Mouse (Mus musculus) G1E (cell line): ENCODE results near the gene Prr18. TPM values are rescaled to one million over a fixed set of nuclear protein-coding genes. Genes with fewer than 3 reads are reported as not detected.
"Not testable (repeated sequence)": the region's sequence is repeated elsewhere in the genome, so short reads cannot be mapped to it uniquely, and the experiment has no call there.

ENCODE experiments used
- ATAC-seq: 2 replicates; pipeline ENCODE4 v1.8.0; 2016; ENCODE audit warnings: mild to moderate bottlenecking; ENCODE audit not compliant: insufficient number of reproducible peaks, poor library complexity, low FRiP score, severe bottlenecking; ENCODE audit errors: extremely low read depth
- DNase-seq: peaks from one replicate; pipeline ENCODE4 v3.0.0; 2012; ENCODE audit warnings: low spot score
- H3K27me3 ChIP-seq: 2 replicates; pipeline ENCODE4 v1.6.1; 2012; ENCODE audit warnings: mild to moderate bottlenecking, low read length, inconsistent platforms; ENCODE audit not compliant: insufficient read depth
- H3K36me3 ChIP-seq: replicated peaks from 2 replicates; pipeline ENCODE3; 2012; ENCODE audit warnings: mild to moderate bottlenecking, inconsistent platforms
- H3K4me1 ChIP-seq: 2 replicates; pipeline ENCODE4 v1.6.1; 2012; ENCODE audit warnings: low read depth, low read length, inconsistent platforms, mixed read lengths; ENCODE audit not compliant: insufficient read depth
- H3K4me3 ChIP-seq: 2 replicates; pipeline ENCODE4 v1.5.1; 2012; ENCODE audit warnings: low read depth, mild to moderate bottlenecking, inconsistent platforms, low read length, moderate library complexity, mixed read lengths
- H3K9me3 ChIP-seq: replicated peaks from 2 replicates; pipeline ENCODE4 v1.6.1; 2012; ENCODE audit warnings: inconsistent platforms
- CTCF ChIP-seq: IDR thresholded peaks from 2 replicates; pipeline ENCODE4 v1.5.1; 2012; ENCODE audit warnings: low read depth, low read length, inconsistent platforms, mixed read lengths
- GATA1 ChIP-seq: IDR thresholded peaks from 2 replicates; pipeline ENCODE4 v1.6.1; 2012; ENCODE audit warnings: borderline replicate concordance, low read length, inconsistent platforms, mixed read lengths
- GATA2 ChIP-seq: IDR thresholded peaks from 2 replicates; pipeline ENCODE4 v1.6.1; 2012; ENCODE audit warnings: low read depth, low read length, inconsistent platforms, borderline replicate concordance
- POLR2AphosphoS5 ChIP-seq: IDR thresholded peaks from 2 replicates; pipeline ENCODE4 v1.6.1; 2012; ENCODE audit warnings: low read depth, low read length, inconsistent platforms; ENCODE audit not compliant: insufficient replicate concordance
- TAL1 ChIP-seq: conservative IDR thresholded peaks from 2 replicates; pipeline ENCODE4 v1.6.1; 2012; ENCODE audit warnings: low read depth, low read length, inconsistent platforms, mixed read lengths
- polyA plus RNA-seq: library from polyadenylated mRNA; stranded (reverse); fragments of >175 nt; gene quantifications from 2 replicates; pipeline ENCODE4 v1.2.3, GENCODE M21; 2012
- total RNA-seq, 2 experiments: library from RNA; stranded (forward) in 1 of 2; stranded (reverse) in 1 of 2; fragments of 200-1000 nt in 1 of 2; fragments of >200 nt in 1 of 2; fragmentation: Nextera tagmentation in 1 of 2; gene quantifications; 2 replicates each; pipeline ENCODE4 v1.2.3; 2014 to 2017

Gene Prr18
- total and polyA plus RNA-seq, 3 experiments, result 0.27 to 0.68 (median 0.27) TPM

GRCm38 (mm10) chr17:8310838-8311614, 26.2 kb upstream of the Prr18 start, which contains the start of gene Sft2d1:
Gene Sft2d1, plus strand, starts transcription at chr17:8311102.
- Histone ChIP-seq H3K36me3 (peaks cover 34% of the 10 kb centered on the region), H3K9me3 (no peaks in the 10 kb centered on the region), H3K27me3 (0 out of 2 replicates have a peak, but pooled peaks cover 2% of the 10 kb centered on the region), H3K4me3 (peak within 1 kb of the TSS; percentile 89), H3K4me1 (peaks cover 30% of the 10 kb centered on the region)
- ATAC-seq (peak; percentile 95), DNase-seq (peak; percentile 88)
- no peak for TF ChIP-seq POLR2AphosphoS5
- no peak for TF ChIP-seq TAL1
- no peak for TF ChIP-seq GATA2
- no peak for TF ChIP-seq CTCF
- no peak for TF ChIP-seq GATA1

GRCm38 (mm10) chr17:8311751-8312150, 25.5 kb upstream of the Prr18 start:
- peaks cover 33% of the 10 kb centered on the region for H3K4me1 ChIP-seq
- 0 out of 2 replicates have a peak, but pooled peaks cover 2% of the 10 kb centered on the region for H3K27me3 ChIP-seq
- TF ChIP-seq POLR2AphosphoS5 (no peak), CTCF (no peak), GATA2 (no peak), TAL1 (no peak), GATA1 (no peak)
- no peaks in the 10 kb centered on the region for H3K9me3 ChIP-seq
- H3K4me3 ChIP-seq, result peak overlapping the region; percentile 89
- H3K36me3 ChIP-seq, result peaks cover 41% of the 10 kb centered on the region
- ATAC-seq (no peak), DNase-seq (no peak)

- ATAC-seq (no peak), DNase-seq (no peak)
- no peaks in the 10 kb centered on the region for H3K27me3 ChIP-seq
- peaks cover 60% of the 10 kb centered on the region for H3K36me3 ChIP-seq
- H3K4me1 ChIP-seq, result peaks cover 33% of the 10 kb centered on the region
- H3K4me3 ChIP-seq, result no peak overlapping the region
- no peaks in the 10 kb centered on the region for H3K9me3 ChIP-seq
- no peak for TF ChIP-seq TAL1
- no peak for TF ChIP-seq POLR2AphosphoS5
- no peak for TF ChIP-seq CTCF
- TF ChIP-seq GATA2, result no peak
- TF ChIP-seq GATA1, result no peak
Measured at GRCm38 (mm10) chr17:8313976-8314375, 23.3 kb upstream of the Prr18 start.

GRCm38 (mm10) chr17:8316251-8316650, 21.0 kb upstream of the Prr18 start:
- peaks cover 76% of the 10 kb centered on the region for H3K36me3 ChIP-seq
- no peak for ATAC-seq

GRCm38 (mm10) chr17:8326877-8327276, 10.4 kb upstream of the Prr18 start:
- peaks cover 65% of the 10 kb centered on the region for H3K36me3 ChIP-seq
- not testable (repeated sequence) for DNase-seq, H3K27me3 ChIP-seq, ATAC-seq, H3K4me3 ChIP-seq, H3K9me3 ChIP-seq, H3K4me1 ChIP-seq

More at GRCm38 (mm10) chr17:8316251-8316650, 21.0 kb upstream of the Prr18 start:
- H3K9me3 ChIP-seq, result no peaks in the 10 kb centered on the region
- H3K4me1 ChIP-seq, result peaks cover 36% of the 10 kb centered on the region
- no peak for TF ChIP-seq CTCF
- TF ChIP-seq POLR2AphosphoS5, result no peak
- TF ChIP-seq GATA2, result no peak
- TF ChIP-seq TAL1, result no peak
- no peak for TF ChIP-seq GATA1
- DNase-seq, result no peak
- H3K4me3 ChIP-seq, result no peak overlapping the region
- no peaks in the 10 kb centered on the region for H3K27me3 ChIP-seq

- no peaks in the 10 kb centered on the region for H3K4me1 ChIP-seq
- DNase-seq (no peak), ATAC-seq (no peak)
- TF ChIP-seq TAL1 (no peak), GATA2 (no peak), CTCF (peak; percentile 34; the same call in 1 of the 2 replicates), GATA1 (no peak)
- peaks cover 49% of the 10 kb centered on the region for H3K36me3 ChIP-seq
- H3K4me3 ChIP-seq, result no peak overlapping the region
- no peaks in the 10 kb centered on the region for H3K27me3 ChIP-seq
- H3K9me3 ChIP-seq, result no peaks in the 10 kb centered on the region; the same call in 1 of the 2 replicates
Measured at GRCm38 (mm10) chr17:8328511-8329174, 8.6 kb upstream of the Prr18 start.
